Mouse (Mus musculus): Measurements from ENCODE around the gene Cyp4a32.

DNA sequence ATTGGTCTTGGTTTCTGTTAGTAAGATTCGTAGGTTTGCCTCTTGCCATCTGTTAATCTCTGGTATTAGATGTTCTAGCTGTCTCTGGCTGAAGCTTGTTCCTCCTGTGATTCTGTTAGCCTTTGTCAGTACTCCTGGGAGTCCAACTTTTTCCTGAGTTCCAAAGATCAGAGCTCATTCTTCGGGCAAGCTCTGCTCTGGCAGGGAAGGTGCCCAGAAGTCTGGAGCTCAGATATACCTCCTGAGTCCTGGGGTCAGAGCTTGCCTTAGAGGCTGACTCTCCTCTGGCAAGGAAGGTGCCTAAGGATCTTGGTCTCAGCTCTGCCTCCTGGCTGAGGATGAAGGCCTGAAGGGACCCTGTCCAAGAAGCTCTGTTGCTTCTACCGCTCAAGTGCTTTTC is 48.0 kb upstream of the Cyp4a32 start:
- TF ChIP-seq POLR2A (IDR thresholded peaks at IDR 0.05; ENCODE audit: control insufficient read depth, low read depth, low read length) (no peak), CTCF (IDR thresholded peaks at IDR 0.05; ENCODE audit: control insufficient read depth, insufficient read depth, insufficient replicate concordance, low read depth, low read length) (no peak)

Data from testis, adult 2 months (tissue).